Mouse (Mus musculus): Measurements from ENCODE around the gene Ptprq.

The Ptprq gene

GRCm38 (mm10) chr10:107488654-107489315, 231.1 kb downstream of the Ptprq start:
- DNase-seq (ENCODE audit: low spot score in 2 of 2) = no peak

- DNase-seq (ENCODE audit: low spot score in 2 of 2) = no peak
Measured at GRCm38 (mm10) chr10:107486770-107487169, 233.1 kb downstream of the Ptprq start.

DNA sequence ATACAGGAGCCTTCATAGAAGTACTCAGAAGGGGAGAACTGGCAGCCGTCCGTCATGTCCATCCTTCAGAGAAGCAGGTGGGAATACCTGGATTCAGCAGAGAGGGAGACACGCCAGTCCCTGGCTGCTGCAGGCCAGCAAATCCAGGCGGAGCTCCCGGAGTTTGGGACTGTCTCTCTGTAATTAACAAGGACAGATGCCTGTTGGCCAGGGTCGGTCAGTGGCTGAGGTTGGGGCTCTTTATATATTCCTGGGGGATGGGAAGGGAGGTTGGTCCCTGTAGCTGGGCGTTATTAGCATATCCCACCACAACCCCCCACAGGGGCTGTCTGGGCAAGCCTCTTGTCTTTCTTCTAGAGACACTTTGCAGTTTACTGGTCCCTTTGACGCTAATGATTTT, 234.0 kb downstream of the Ptprq start, which contains the start of gene Myf5:
TSS of gene Myf5 (minus strand) at position 265 of the 400 bp plus-strand sequence.
- DNase-seq (ENCODE audit: low spot score in 2 of 2) = no peak

DNA sequence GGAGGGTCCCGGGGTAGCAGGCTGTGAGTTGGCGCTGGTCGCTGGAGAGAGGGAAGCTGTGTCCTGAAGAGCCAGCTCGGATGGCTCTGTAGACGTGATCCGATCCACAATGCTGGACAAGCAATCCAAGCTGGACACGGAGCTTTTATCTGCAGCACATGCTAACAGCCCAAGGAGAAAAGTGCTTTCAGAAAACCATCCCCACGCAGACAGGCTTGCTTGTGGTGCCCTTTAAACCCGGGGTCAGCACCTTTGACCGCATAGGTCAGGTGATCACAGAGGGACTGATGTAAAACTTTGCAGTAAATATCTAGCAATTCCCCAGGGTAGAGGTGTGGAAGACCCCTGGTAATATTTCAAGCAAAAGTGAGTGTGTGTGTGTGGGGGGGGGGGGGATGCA, 235.8 kb downstream of the Ptprq start:
- no peak for DNase-seq (ENCODE audit: low spot score in 2 of 2)

DNA sequence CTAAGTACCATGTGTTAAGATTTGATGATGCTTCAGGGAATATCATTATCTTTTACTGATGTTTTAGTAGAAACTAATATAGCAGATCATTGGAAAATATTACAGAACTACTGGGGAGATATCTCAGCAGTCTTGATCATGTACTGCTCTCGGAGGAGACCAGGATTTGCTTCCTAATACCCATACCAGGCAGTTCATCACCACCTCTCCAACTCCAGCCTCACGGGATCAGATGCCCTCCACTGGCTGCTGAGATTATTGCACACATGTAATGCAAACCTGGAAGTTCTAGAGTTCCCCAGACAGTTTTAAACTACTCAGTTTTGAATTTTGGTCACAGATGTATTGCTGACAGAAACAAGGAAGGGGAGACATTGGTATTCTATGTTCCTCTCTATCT, 246.4 kb downstream of the Ptprq start:
- no peak for DNase-seq (ENCODE audit: low spot score in 2 of 2)

DNA sequence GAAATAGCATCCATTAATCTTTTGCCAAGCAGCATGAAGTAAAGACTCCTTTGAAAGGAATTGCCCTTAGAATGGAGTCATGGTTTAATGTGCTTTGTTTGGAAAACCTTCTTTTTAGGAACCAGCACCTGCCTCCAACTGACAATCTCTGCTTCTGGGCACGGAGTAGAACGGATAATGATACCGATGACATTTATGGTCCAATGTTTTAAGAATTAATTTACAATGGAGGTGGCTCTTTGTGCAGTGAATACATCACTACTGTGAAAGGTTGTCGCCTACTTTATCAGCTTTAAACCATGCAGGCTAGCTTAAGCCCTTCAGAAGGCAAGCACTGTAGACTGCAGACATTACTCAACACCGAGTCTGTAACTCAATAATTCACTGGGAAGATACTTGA, 248.1 kb downstream of the Ptprq start:
- no peak for DNase-seq (ENCODE audit: low spot score in 2 of 2)

DNA sequence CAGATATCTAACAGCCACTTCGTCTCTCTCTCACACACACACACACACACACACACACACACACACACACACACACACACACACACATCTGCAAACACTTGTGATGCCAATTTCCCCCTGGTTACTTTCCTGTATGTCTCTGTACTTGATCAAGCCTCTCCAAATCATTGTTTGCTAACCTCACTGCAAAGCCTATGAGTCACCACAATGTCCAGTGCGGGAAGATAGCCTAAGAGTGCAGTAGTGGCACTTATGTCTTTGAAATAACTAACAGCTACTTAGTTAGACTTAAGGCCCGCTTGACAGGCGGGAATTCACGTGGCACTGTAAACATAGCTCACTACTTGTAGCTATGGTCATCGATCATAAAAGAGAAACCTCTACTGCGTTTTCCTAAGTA, 252.0 kb downstream of the Ptprq start:
- no peak for DNase-seq (ENCODE audit: low spot score in 2 of 2)

Data from spleen, postnatal 14 days (tissue).